Mouse (Mus musculus): ENCODE data around the gene Olfr883.

DNA sequence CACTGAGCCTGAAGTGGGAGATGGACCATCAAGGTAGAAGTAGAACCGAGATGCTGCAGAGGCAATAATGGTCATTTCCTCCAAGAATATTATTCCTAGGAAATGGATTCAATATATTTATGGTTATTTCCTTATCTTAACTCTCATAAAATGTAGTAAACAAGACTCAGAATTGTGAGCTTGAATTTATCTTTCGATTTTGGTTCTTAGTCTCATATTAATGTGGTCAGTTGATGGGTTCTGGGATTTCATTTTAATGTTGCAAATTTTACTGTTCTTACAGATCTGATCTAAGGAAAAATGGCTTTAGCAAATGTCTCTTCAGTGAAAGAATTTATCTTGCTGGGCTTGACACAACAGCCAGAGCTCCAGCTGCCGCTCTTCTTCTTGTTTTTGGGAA lies 35.4 kb downstream of the Olfr883 start, which contains the start of gene Olfr885:
- TF ChIP-seq POLR2A (IDR thresholded peaks at IDR 0.05; ENCODE audit: extremely low read depth, insufficient read depth, low read length) (no peak), CTCF (IDR thresholded peaks at IDR 0.05; ENCODE audit: low read depth, low read length) (no peak)
